Mouse (Mus musculus) intestine, embryonic 15.5 days (tissue): ENCODE data around the gene Nup133. TPM values are rescaled to one million over a fixed set of nuclear protein-coding genes. Genes with fewer than 3 reads are reported as not detected.
"Not testable (repeated sequence)": the region's sequence is repeated elsewhere in the genome, so short reads cannot be mapped to it uniquely, and the experiment has no call there.

ENCODE experiments used
- ATAC-seq: fragments of 200-750 bp; cut with Nextera tagmentation; 2 replicates; pipeline ENCODE4 v1.8.0; 2017; ENCODE audit warnings: moderate TSS enrichment, moderate library complexity
- H3K27ac ChIP-seq: fragments of 300-500 bp; sonication (generic); 2 replicates; pipeline ENCODE4 v1.5.1; 2015; ENCODE audit warnings: mild to moderate bottlenecking, inconsistent platforms
- H3K27me3 ChIP-seq: fragments of 300-500 bp; sonication (generic); replicated peaks from 2 replicates; pipeline ENCODE4 v1.6.1; 2015; ENCODE audit warnings: inconsistent platforms
- H3K36me3 ChIP-seq: fragments of 300-500 bp; sonication (generic); 2 replicates; pipeline ENCODE4 v1.6.1; 2015; ENCODE audit warnings: inconsistent platforms
- H3K4me1 ChIP-seq: fragments of 300-500 bp; sonication (generic); replicated peaks from 2 replicates; pipeline ENCODE4 v1.6.1; 2015; ENCODE audit warnings: inconsistent platforms
- H3K4me2 ChIP-seq: fragments of 300-500 bp; sonication (generic); replicated peaks from 2 replicates; pipeline ENCODE4 v1.6.1; 2015; ENCODE audit warnings: mild to moderate bottlenecking, inconsistent platforms
- H3K4me3 ChIP-seq: fragments of 300-500 bp; sonication (generic); replicated peaks from 2 replicates; pipeline ENCODE4 v1.5.1; 2015; ENCODE audit warnings: inconsistent platforms
- H3K9ac ChIP-seq: fragments of 300-500 bp; sonication (generic); 2 replicates; pipeline ENCODE4 v1.6.1; 2015; ENCODE audit warnings: inconsistent platforms
- H3K9me3 ChIP-seq: fragments of 300-500 bp; sonication (generic); 2 replicates; pipeline ENCODE4 v1.6.1; 2016; ENCODE audit warnings: inconsistent platforms
- WGBS: fragments of 180-500 bp; shearing (Covaris S2); methylation state at CpG from one replicate; pipeline ENCODE4 v1.1.7; 2015; 5-methylcytosine and 5-hydroxymethylcytosine counted together
- polyA plus RNA-seq: library from polyadenylated mRNA; unstranded; fragments of >200 nt; fragmentation: Nextera tagmentation; extraction: Ambion mirVana; gene quantifications from 2 replicates; pipeline ENCODE4 v1.2.1, GENCODE M21; 2015

The Nup133 gene
- polyA plus RNA-seq, 1 experiment from 2014 or later = 34.0 TPM

GRCm38 (mm10) chr8:123978926-123979325 lies 29.9 kb upstream of the Nup133 start:
- Histone ChIP-seq H3K27me3 (no peaks in the 10 kb centered on the region), H3K4me3 (no peak overlapping the region), H3K9ac (no peak overlapping the region), H3K36me3 (peaks cover 4% of the 10 kb centered on the region; the same call in 1 of the 2 replicates), H3K4me2 (peak overlapping the region; percentile 42), H3K27ac (peak overlapping the region; percentile 57; the same call in 1 of the 2 replicates), H3K4me1 (peaks cover 26% of the 10 kb centered on the region), H3K9me3 (no peaks in the 10 kb centered on the region)
- ATAC-seq = peak; percentile 15
- WGBS = 50% methylated on average over 8 of the region's 8 CpGs

GRCm38 (mm10) chr8:123978166-123978838 lies 29.2 kb upstream of the Nup133 start:
- H3K4me2 ChIP-seq = peak overlapping the region; percentile 42
- H3K9ac ChIP-seq = peak overlapping the region; percentile 18; the same call in 1 of the 2 replicates
- 35% methylated on average over 14 of the region's 14 CpGs for WGBS

GRCm38 (mm10) chr8:123977499-123977898 lies 28.4 kb upstream of the Nup133 start:
- H3K9ac ChIP-seq = no peak overlapping the region
- peaks cover 4% of the 10 kb centered on the region; the same call in 1 of the 2 replicates for H3K36me3 ChIP-seq
- H3K27ac ChIP-seq = no peak overlapping the region
- no peak overlapping the region for H3K4me3 ChIP-seq
- peaks cover 26% of the 10 kb centered on the region for H3K4me1 ChIP-seq
- H3K4me2 ChIP-seq = no peak overlapping the region
- WGBS = 78% methylated on average over 4 of the region's 4 CpGs
- H3K9me3 ChIP-seq = no peaks in the 10 kb centered on the region
- no peaks in the 10 kb centered on the region for H3K27me3 ChIP-seq
- no peak for ATAC-seq

More at GRCm38 (mm10) chr8:123978166-123978838, 29.2 kb upstream of the Nup133 start:
- Histone ChIP-seq H3K4me3 (no peak overlapping the region), H3K27me3 (no peaks in the 10 kb centered on the region), H3K9me3 (no peaks in the 10 kb centered on the region), H3K4me1 (peaks cover 26% of the 10 kb centered on the region), H3K36me3 (peaks cover 4% of the 10 kb centered on the region; the same call in 1 of the 2 replicates), H3K27ac (peak overlapping the region; percentile 57)
- ATAC-seq = no peak

GRCm38 (mm10) chr8:123973495-123973894 lies 24.4 kb upstream of the Nup133 start:
- H3K27me3 ChIP-seq = no peaks in the 10 kb centered on the region
- peaks cover 7% of the 10 kb centered on the region for H3K4me1 ChIP-seq
- WGBS = 84% methylated on average over 1 of the region's 1 CpGs
- peak overlapping the region; percentile 36; the same call in 1 of the 2 replicates for H3K27ac ChIP-seq
- peak; percentile 81 for ATAC-seq
- no peak overlapping the region for H3K9ac ChIP-seq
- no peaks in the 10 kb centered on the region for H3K9me3 ChIP-seq
- peak overlapping the region; percentile 9; the same call in 1 of the 2 replicates for H3K4me2 ChIP-seq
- no peak overlapping the region for H3K4me3 ChIP-seq
- H3K36me3 ChIP-seq = peaks cover 4% of the 10 kb centered on the region; the same call in 1 of the 2 replicates

- H3K9me3 ChIP-seq = no peaks in the 10 kb centered on the region
- no peak overlapping the region for H3K9ac ChIP-seq
- H3K4me1 ChIP-seq = no peaks in the 10 kb centered on the region
- WGBS = 68% methylated on average over 2 of the region's 2 CpGs
- no peak overlapping the region for H3K4me2 ChIP-seq
- H3K27ac ChIP-seq = no peak overlapping the region
- H3K36me3 ChIP-seq = peaks cover 4% of the 10 kb centered on the region; the same call in 1 of the 2 replicates
- H3K4me3 ChIP-seq = no peak overlapping the region
- H3K27me3 ChIP-seq = no peaks in the 10 kb centered on the region
- ATAC-seq = no peak
Measured at GRCm38 (mm10) chr8:123966896-123967295, 17.8 kb upstream of the Nup133 start.

- Histone ChIP-seq H3K27me3 (no peaks in the 10 kb centered on the region), H3K9me3 (no peaks in the 10 kb centered on the region), H3K27ac (no peak overlapping the region), H3K9ac (no peak overlapping the region), H3K4me2 (no peak overlapping the region), H3K36me3 (peaks cover 10% of the 10 kb centered on the region; the same call in 1 of the 2 replicates), H3K4me3 (no peak overlapping the region), H3K4me1 (no peaks in the 10 kb centered on the region)
- no peak for ATAC-seq
- 64% methylated on average over 1 of the region's 1 CpGs for WGBS
Measured at GRCm38 (mm10) chr8:123961371-123961770, 12.3 kb upstream of the Nup133 start.

GRCm38 (mm10) chr8:123960556-123960955 lies 11.5 kb upstream of the Nup133 start:
- H3K9me3 ChIP-seq, H3K9ac ChIP-seq, H3K4me3 ChIP-seq, H3K4me1 ChIP-seq, H3K27me3 ChIP-seq, ATAC-seq, H3K27ac ChIP-seq, H3K4me2 ChIP-seq: not testable (repeated sequence)
- WGBS = 76% methylated on average over 5 of the region's 5 CpGs
- peaks cover 12% of the 10 kb centered on the region; the same call in 1 of the 2 replicates for H3K36me3 ChIP-seq

GRCm38 (mm10) chr8:123960056-123960455 lies 11.0 kb upstream of the Nup133 start:
- no peak overlapping the region for H3K4me3 ChIP-seq
- no peak overlapping the region for H3K9ac ChIP-seq
- no peak for ATAC-seq
- peaks cover 15% of the 10 kb centered on the region; the same call in 1 of the 2 replicates for H3K36me3 ChIP-seq
- no peak overlapping the region for H3K27ac ChIP-seq
- no peaks in the 10 kb centered on the region for H3K27me3 ChIP-seq
- no peaks in the 10 kb centered on the region for H3K9me3 ChIP-seq
- H3K4me2 ChIP-seq = no peak overlapping the region
- WGBS = 88% methylated on average over 9 of the region's 9 CpGs
- no peaks in the 10 kb centered on the region for H3K4me1 ChIP-seq

GRCm38 (mm10) chr8:123959473-123959872 lies 10.4 kb upstream of the Nup133 start:
- Histone ChIP-seq H3K27me3 (no peaks in the 10 kb centered on the region), H3K36me3 (peaks cover 15% of the 10 kb centered on the region; the same call in 1 of the 2 replicates), H3K9me3 (no peaks in the 10 kb centered on the region), H3K4me1 (no peaks in the 10 kb centered on the region), H3K4me3 (no peak overlapping the region), H3K9ac (no peak overlapping the region), H3K27ac (no peak overlapping the region), H3K4me2 (no peak overlapping the region)
- WGBS = 93% methylated on average over 6 of the region's 6 CpGs
- no peak for ATAC-seq

GRCm38 (mm10) chr8:123958130-123958529 lies 9.1 kb upstream of the Nup133 start:
- Histone ChIP-seq H3K4me2 (no peak overlapping the region), H3K4me1 (no peaks in the 10 kb centered on the region), H3K9ac (no peak overlapping the region), H3K36me3 (peaks cover 21% of the 10 kb centered on the region), H3K27me3 (no peaks in the 10 kb centered on the region), H3K9me3 (no peaks in the 10 kb centered on the region), H3K27ac (no peak overlapping the region), H3K4me3 (no peak overlapping the region)
- 79% methylated on average over 17 of the region's 17 CpGs for WGBS
- ATAC-seq = no peak; the same call in 1 of the 2 replicates

- no peak overlapping the region for H3K9ac ChIP-seq
- no peaks in the 10 kb centered on the region for H3K9me3 ChIP-seq
- H3K27ac ChIP-seq = no peak overlapping the region
- peaks cover 18% of the 10 kb centered on the region for H3K36me3 ChIP-seq
- no peak for ATAC-seq
- H3K4me3 ChIP-seq = no peak overlapping the region
- no peak overlapping the region for H3K4me2 ChIP-seq
- WGBS = 92% methylated on average over 8 of the region's 8 CpGs
- H3K4me1 ChIP-seq = no peaks in the 10 kb centered on the region; the same call in 1 of the 2 replicates
- H3K27me3 ChIP-seq = no peaks in the 10 kb centered on the region
Measured at GRCm38 (mm10) chr8:123954246-123954645, 5.2 kb upstream of the Nup133 start.

GRCm38 (mm10) chr8:123953686-123954085 lies 4.6 kb upstream of the Nup133 start:
- Histone ChIP-seq H3K9ac (no peak overlapping the region), H3K9me3 (no peaks in the 10 kb centered on the region), H3K36me3 (peaks cover 16% of the 10 kb centered on the region), H3K4me3 (no peak overlapping the region), H3K4me2 (no peak overlapping the region), H3K4me1 (no peaks in the 10 kb centered on the region; the same call in 1 of the 2 replicates), H3K27me3 (no peaks in the 10 kb centered on the region), H3K27ac (no peak overlapping the region)
- ATAC-seq = no peak
- WGBS = 88% methylated on average over 8 of the region's 8 CpGs
